Mouse (Mus musculus) forebrain, embryonic 14.5 days (tissue): Measurements from ENCODE around the gene Eif5. TPM values are rescaled to one million over a fixed set of nuclear protein-coding genes. Genes with fewer than 3 reads are reported as not detected.

ENCODE experiments used
- ATAC-seq: fragments of 200-750 bp; cut with Nextera tagmentation; 2 replicates; pipeline ENCODE4 v1.8.0; 2017; ENCODE audit warnings: mild to moderate bottlenecking, moderate library complexity
- DNase-seq: peaks from one replicate; pipeline ENCODE4 v3.0.0-alpha.2; 2015; ENCODE audit warnings: low spot score
- H3K27ac ChIP-seq: fragments of 300-500 bp; sonication (generic); 2 replicates; pipeline ENCODE4 v1.5.1; 2014; ENCODE audit warnings: low read depth, mild to moderate bottlenecking, control low read depth, low read length, moderate library complexity
- H3K27me3 ChIP-seq: fragments of 300-500 bp; sonication (generic); replicated peaks from 2 replicates; pipeline ENCODE4 v1.6.1; 2014; ENCODE audit warnings: low read length, control low read depth, mixed read lengths; ENCODE audit not compliant: control insufficient read depth, insufficient read depth
- H3K36me3 ChIP-seq: fragments of 300-500 bp; sonication (generic); 2 replicates; pipeline ENCODE4 v1.6.1; 2014; ENCODE audit warnings: low read length, control low read depth; ENCODE audit not compliant: control insufficient read depth, insufficient read depth
- H3K4me1 ChIP-seq: fragments of 300-500 bp; sonication (generic); 2 replicates; pipeline ENCODE4 v1.6.1; 2014; ENCODE audit warnings: antibody characterized with exemption, low read length, control low read depth; ENCODE audit not compliant: control insufficient read depth, insufficient read depth
- H3K4me2 ChIP-seq: fragments of 300-500 bp; sonication (generic); 2 replicates; pipeline ENCODE4 v1.6.1; 2014; ENCODE audit warnings: mild to moderate bottlenecking, control low read depth, low read length
- H3K4me3 ChIP-seq: fragments of 300-500 bp; sonication (generic); 2 replicates; pipeline ENCODE4 v1.5.1; 2014; ENCODE audit warnings: low read depth, low read length, control low read depth
- H3K9ac ChIP-seq: fragments of 300-500 bp; sonication (generic); 2 replicates; pipeline ENCODE4 v1.6.1; 2014; ENCODE audit warnings: mild to moderate bottlenecking, low read length, control low read depth, moderate library complexity
- H3K9me3 ChIP-seq: fragments of 300-500 bp; sonication (generic); replicated peaks from 2 replicates; pipeline ENCODE4 v1.6.1; 2016; ENCODE audit warnings: low read length, control low read depth, mixed read lengths; ENCODE audit not compliant: control insufficient read depth
- WGBS: fragments of 180-500 bp; shearing (Covaris S2); extraction: QIAGEN DNeasy Blood & Tissue Kit; methylation state at CpG from one replicate; pipeline ENCODE4 v1.1.7; 2014; 5-methylcytosine and 5-hydroxymethylcytosine counted together
- polyA plus RNA-seq: library from polyadenylated mRNA; unstranded; fragments of >200 nt; fragmentation: Nextera tagmentation; extraction: Ambion mirVana; gene quantifications from 2 replicates; pipeline ENCODE4 v1.2.1, GENCODE M21; 2014

Eif5 gene
- polyA plus RNA-seq, 1 experiment from 2014 or later = 452 TPM

- Histone ChIP-seq H3K4me3 (no peak overlapping the region), H3K9ac (no peak overlapping the region)
- WGBS = 84% methylated on average over 12 of the region's 12 CpGs
Measured at GRCm38 (mm10) chr12:111587252-111587651, 49.4 kb downstream of the Eif5 start.

GRCm38 (mm10) chr12:111592407-111593021 lies 54.7 kb downstream of the Eif5 start:
- no peaks in the 10 kb centered on the region for H3K27me3 ChIP-seq
- DNase-seq (no peak), ATAC-seq (no peak)
- H3K9me3 ChIP-seq = no peaks in the 10 kb centered on the region
- no peak overlapping the region for H3K27ac ChIP-seq
- peaks cover 40% of the 10 kb centered on the region for H3K36me3 ChIP-seq
- no peak overlapping the region for H3K9ac ChIP-seq
- no peak overlapping the region for H3K4me3 ChIP-seq
- no peak overlapping the region for H3K4me2 ChIP-seq
- WGBS = 75% methylated on average over 14 of the region's 14 CpGs
- no peaks in the 10 kb centered on the region for H3K4me1 ChIP-seq

More at GRCm38 (mm10) chr12:111587252-111587651, 49.4 kb downstream of the Eif5 start:
- H3K27me3 ChIP-seq = no peaks in the 10 kb centered on the region
- DNase-seq = no peak
- no peaks in the 10 kb centered on the region for H3K9me3 ChIP-seq
- ATAC-seq = no peak
- H3K36me3 ChIP-seq = no peaks in the 10 kb centered on the region
- no peaks in the 10 kb centered on the region for H3K4me1 ChIP-seq
- H3K4me2 ChIP-seq = no peak overlapping the region
- H3K27ac ChIP-seq = no peak overlapping the region

GRCm38 (mm10) chr12:111593775-111594174 lies 56.0 kb downstream of the Eif5 start:
- Histone ChIP-seq H3K9ac (no peak overlapping the region), H3K27me3 (no peaks in the 10 kb centered on the region), H3K27ac (no peak overlapping the region), H3K4me2 (no peak overlapping the region), H3K9me3 (no peaks in the 10 kb centered on the region), H3K4me3 (no peak overlapping the region), H3K36me3 (peaks cover 50% of the 10 kb centered on the region), H3K4me1 (no peaks in the 10 kb centered on the region)
- no peak for DNase-seq
- WGBS = 53% methylated on average over 2 of the region's 2 CpGs
- ATAC-seq = no peak

Other genes with a start within 250 kb of the Eif5 start
- gene Cdc42bpb, start 160.3 kb upstream of the Eif5 start, polyA plus RNA-seq = 28.8 and 34.6 TPM in 2 replicates
- gene Lbhd2, start 131.2 kb upstream of the Eif5 start, polyA plus RNA-seq = 2.4 and 2.8 TPM in 2 replicates
- gene Exoc3l4, start 121.0 kb upstream of the Eif5 start, polyA plus RNA-seq = 2.2 and 2.7 TPM in 2 replicates
- 0.28 and 1.1 TPM in 2 replicates for gene Tnfaip2, start 95.5 kb upstream of the Eif5 start, polyA plus RNA-seq
- 0.84 and 0.99 TPM in 2 replicates for gene Gm266, start 52.2 kb upstream of the Eif5 start, polyA plus RNA-seq
- 56.3 and 58.4 TPM in 2 replicates for gene Mark3, start 36.5 kb downstream of the Eif5 start, polyA plus RNA-seq
- gene Ckb, start 134.3 kb downstream of the Eif5 start, polyA plus RNA-seq = 1,532 and 1,552 TPM in 2 replicates
- gene Trmt61a, start 140.1 kb downstream of the Eif5 start, polyA plus RNA-seq = 5.8 and 7.8 TPM in 2 replicates
- gene Bag5, start 175.2 kb downstream of the Eif5 start, polyA plus RNA-seq = 60.4 and 65.8 TPM in 2 replicates
- gene Apopt1, start 175.2 kb downstream of the Eif5 start, polyA plus RNA-seq = 47.1 and 50.8 TPM in 2 replicates
- gene Klc1, start 220.8 kb downstream of the Eif5 start, polyA plus RNA-seq = 391 and 464 TPM in 2 replicates